Mouse (Mus musculus): Measurements from ENCODE around the gene Retsat. TPM values are rescaled to one million over a fixed set of nuclear protein-coding genes. Genes with fewer than 3 reads are reported as not detected.

Gene Retsat
- polyA plus RNA-seq, 2 experiments: 5.3 to 11.1 TPM

DNA sequence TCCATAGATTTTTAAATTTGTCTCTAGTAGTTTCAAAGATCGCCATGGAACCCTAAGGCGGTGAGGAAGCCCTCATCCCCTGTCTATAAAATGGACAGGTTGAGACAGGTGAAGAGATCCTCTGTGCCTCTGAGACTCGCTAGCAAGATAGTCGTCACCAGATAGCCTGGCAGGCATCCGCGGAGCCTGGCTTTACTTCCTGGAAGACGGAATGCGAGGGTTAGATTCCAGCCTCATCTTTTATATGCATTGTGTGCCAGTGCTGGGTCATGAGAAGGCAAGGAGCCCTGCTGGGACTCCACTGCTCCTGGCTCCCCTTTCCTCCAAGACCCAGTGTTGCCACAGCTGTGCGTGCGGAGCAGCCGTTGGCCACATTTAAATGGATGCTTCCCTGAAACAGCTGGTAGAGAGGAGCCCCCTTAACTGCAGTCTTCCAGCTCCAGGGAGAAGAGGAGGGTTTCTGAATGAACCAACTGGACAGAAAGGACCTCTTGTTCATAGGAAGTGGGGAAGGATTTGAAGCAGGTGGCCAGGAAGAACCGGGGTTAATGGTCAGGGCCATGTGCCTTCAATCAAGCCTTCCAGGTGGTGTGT is 49.8 kb downstream of the Retsat start:
- TF ChIP-seq EP300 (IDR thresholded peaks at IDR 0.05; ENCODE audit: low read depth): no peak
- no peak for TF ChIP-seq CTCF (IDR thresholded peaks at IDR 0.05; ENCODE audit: low read depth)
- no peaks in the 10 kb centered on the region for H3K9me3 ChIP-seq (ENCODE audit: control insufficient read depth, low read length)
- H3K4me3 ChIP-seq (ENCODE audit: insufficient read depth in 1 of 2, low read depth in 2 of 2, low read length in 2 of 2): no peak overlapping the region
- H3K27me3 ChIP-seq (ENCODE audit: control insufficient read depth, insufficient read depth, low read length): no peaks in the 10 kb centered on the region
- no peaks in the 10 kb centered on the region for H3K36me3 ChIP-seq (replicated peaks; ENCODE audit: control insufficient read depth, insufficient read depth, low read depth)
- no peak overlapping the region for H3K9ac ChIP-seq (replicated peaks)
- ATAC-seq (ENCODE audit: insufficient read depth): no peak
- no peaks in the 10 kb centered on the region for H3K4me1 ChIP-seq (replicated peaks; ENCODE audit: control insufficient read depth in 2 of 2, insufficient read depth in 2 of 2, low read length in 1 of 2)
- no peak overlapping the region for H3K27ac ChIP-seq
- no peak overlapping the region for H3K4me2 ChIP-seq (ENCODE audit: low read depth)
- no peak for DNase-seq (ENCODE audit: low read depth in 3 of 3, low spot score in 3 of 3)
- WGBS (ENCODE audit: insufficient replicate concordance): 64% methylated on average over 12 of the region's 12 CpGs

DNA sequence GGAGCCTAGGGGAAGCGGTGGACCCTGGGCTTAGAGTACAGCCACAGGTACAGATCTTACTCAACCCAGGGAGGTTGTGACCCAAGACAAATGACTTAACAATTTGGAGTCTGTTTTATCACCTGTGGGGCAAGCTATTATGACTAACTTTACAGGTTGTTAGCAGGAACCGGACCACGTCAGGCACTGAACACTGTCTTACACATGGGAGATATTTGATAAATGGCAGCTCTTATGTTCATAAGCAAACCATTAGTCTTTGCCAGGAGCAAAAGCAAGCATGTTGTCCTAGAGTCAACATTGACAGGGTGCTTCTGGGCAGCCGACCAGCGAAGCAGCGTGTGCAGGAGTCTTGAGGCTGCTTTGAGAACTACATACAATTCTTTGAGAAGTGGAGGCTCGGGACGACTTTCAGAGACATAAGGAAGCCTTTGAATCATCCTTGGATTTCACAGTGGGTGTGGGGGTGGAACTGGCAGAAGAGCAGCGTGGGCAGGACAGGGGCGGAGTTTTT is 52.1 kb downstream of the Retsat start:
- H3K4me1 ChIP-seq (replicated peaks; ENCODE audit: control insufficient read depth in 2 of 2, insufficient read depth in 2 of 2, low read length in 1 of 2): no peaks in the 10 kb centered on the region; a peak in 2 of 4 replicates
- H3K9ac ChIP-seq (replicated peaks): no peak overlapping the region
- no peak overlapping the region for H3K4me2 ChIP-seq (ENCODE audit: low read depth)
- no peak overlapping the region for H3K27ac ChIP-seq
- WGBS (ENCODE audit: insufficient replicate concordance): 72% methylated on average over 10 of the region's 10 CpGs
- no peaks in the 10 kb centered on the region for H3K36me3 ChIP-seq (replicated peaks; ENCODE audit: control insufficient read depth, insufficient read depth, low read depth)
- no peak for TF ChIP-seq EP300 (IDR thresholded peaks at IDR 0.05; ENCODE audit: low read depth)
- no peak for TF ChIP-seq CTCF (IDR thresholded peaks at IDR 0.05; ENCODE audit: low read depth)
- H3K27me3 ChIP-seq (ENCODE audit: control insufficient read depth, insufficient read depth, low read length): no peaks in the 10 kb centered on the region
- no peak for ATAC-seq (ENCODE audit: insufficient read depth)
- H3K9me3 ChIP-seq (ENCODE audit: control insufficient read depth, low read length): no peaks in the 10 kb centered on the region
- no peak for DNase-seq (ENCODE audit: low read depth in 3 of 3, low spot score in 3 of 3)
- H3K4me3 ChIP-seq (ENCODE audit: insufficient read depth in 1 of 2, low read depth in 2 of 2, low read length in 2 of 2): no peak overlapping the region

DNA sequence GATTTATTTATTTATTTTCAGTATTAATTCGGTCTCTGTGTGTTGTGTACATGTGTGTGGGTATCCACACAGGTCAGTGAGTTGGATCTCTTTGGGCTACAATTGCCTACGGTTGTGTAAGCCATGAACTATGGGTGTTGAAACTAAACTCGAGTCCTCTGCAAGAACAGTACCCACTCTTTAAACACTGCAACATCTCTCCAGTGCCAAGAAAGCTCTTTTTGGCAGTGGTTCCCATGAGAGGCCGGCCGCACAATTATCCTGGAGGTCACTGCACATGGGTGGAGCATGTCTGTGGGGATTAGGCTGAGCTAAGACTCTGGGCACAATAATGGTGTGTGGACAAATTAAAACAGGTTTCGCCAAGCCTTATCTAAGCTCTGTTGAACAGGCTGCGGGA is 55.1 kb downstream of the Retsat start:
- no peak overlapping the region for H3K27ac ChIP-seq
- DNase-seq (ENCODE audit: low read depth in 3 of 3, low spot score in 3 of 3): no peak
- ATAC-seq (ENCODE audit: insufficient read depth): no peak

DNA sequence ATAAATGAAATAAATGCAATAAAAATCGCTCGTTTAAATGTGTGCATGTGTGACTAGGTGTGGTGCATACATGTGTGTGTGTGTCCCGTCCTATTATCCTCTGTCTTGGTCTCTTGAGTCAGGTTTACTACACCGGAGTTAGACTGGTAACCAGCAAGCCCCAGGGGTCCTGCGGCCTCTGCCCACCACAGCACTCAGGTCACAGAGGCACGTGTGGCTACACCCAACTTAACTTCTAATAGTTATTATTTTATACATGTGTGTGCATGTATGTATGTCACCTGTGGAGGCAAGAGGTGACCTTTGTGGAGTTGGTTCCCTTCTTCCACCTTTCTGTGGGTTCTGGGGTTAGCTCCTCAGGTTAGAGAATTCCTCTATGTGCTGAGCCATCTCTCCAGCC is 56.1 kb downstream of the Retsat start:
- Histone ChIP-seq H3K4me2 (ENCODE audit: low read depth) (no peak overlapping the region), H3K9me3 (ENCODE audit: control insufficient read depth, low read length) (no peaks in the 10 kb centered on the region), H3K36me3 (replicated peaks; ENCODE audit: control insufficient read depth, insufficient read depth, low read depth) (no peaks in the 10 kb centered on the region), H3K4me3 (ENCODE audit: insufficient read depth in 1 of 2, low read depth in 2 of 2, low read length in 2 of 2) (no peak overlapping the region), H3K9ac (replicated peaks) (no peak overlapping the region), H3K27me3 (ENCODE audit: control insufficient read depth, insufficient read depth, low read length) (no peaks in the 10 kb centered on the region), H3K27ac (no peak overlapping the region), H3K4me1 (replicated peaks; ENCODE audit: control insufficient read depth in 2 of 2, insufficient read depth in 2 of 2, low read length in 1 of 2) (no peaks in the 10 kb centered on the region; a peak in 2 of 4 replicates)
- no peak for TF ChIP-seq CTCF (IDR thresholded peaks at IDR 0.05; ENCODE audit: low read depth)
- TF ChIP-seq EP300 (IDR thresholded peaks at IDR 0.05; ENCODE audit: low read depth): no peak
- DNase-seq (ENCODE audit: low read depth in 3 of 3, low spot score in 3 of 3) (no peak), ATAC-seq (ENCODE audit: insufficient read depth) (no peak)
- 72% methylated on average over 6 of the region's 6 CpGs for WGBS (ENCODE audit: insufficient replicate concordance)

More for the DNA sequence above, 55.1 kb downstream of the Retsat start:
- H3K4me1 ChIP-seq (replicated peaks; ENCODE audit: control insufficient read depth in 2 of 2, insufficient read depth in 2 of 2, low read length in 1 of 2): no peaks in the 10 kb centered on the region; a peak in 2 of 4 replicates
- H3K27me3 ChIP-seq (ENCODE audit: control insufficient read depth, insufficient read depth, low read length): no peaks in the 10 kb centered on the region
- H3K4me2 ChIP-seq (ENCODE audit: low read depth): no peak overlapping the region
- no peaks in the 10 kb centered on the region for H3K9me3 ChIP-seq (ENCODE audit: control insufficient read depth, low read length)
- no peaks in the 10 kb centered on the region for H3K36me3 ChIP-seq (replicated peaks; ENCODE audit: control insufficient read depth, insufficient read depth, low read depth)
- no peak for TF ChIP-seq CTCF (IDR thresholded peaks at IDR 0.05; ENCODE audit: low read depth)
- no peak overlapping the region for H3K9ac ChIP-seq (replicated peaks)
- 67% methylated on average over 7 of the region's 7 CpGs for WGBS (ENCODE audit: insufficient replicate concordance)
- H3K4me3 ChIP-seq (ENCODE audit: insufficient read depth in 1 of 2, low read depth in 2 of 2, low read length in 2 of 2): no peak overlapping the region

DNA sequence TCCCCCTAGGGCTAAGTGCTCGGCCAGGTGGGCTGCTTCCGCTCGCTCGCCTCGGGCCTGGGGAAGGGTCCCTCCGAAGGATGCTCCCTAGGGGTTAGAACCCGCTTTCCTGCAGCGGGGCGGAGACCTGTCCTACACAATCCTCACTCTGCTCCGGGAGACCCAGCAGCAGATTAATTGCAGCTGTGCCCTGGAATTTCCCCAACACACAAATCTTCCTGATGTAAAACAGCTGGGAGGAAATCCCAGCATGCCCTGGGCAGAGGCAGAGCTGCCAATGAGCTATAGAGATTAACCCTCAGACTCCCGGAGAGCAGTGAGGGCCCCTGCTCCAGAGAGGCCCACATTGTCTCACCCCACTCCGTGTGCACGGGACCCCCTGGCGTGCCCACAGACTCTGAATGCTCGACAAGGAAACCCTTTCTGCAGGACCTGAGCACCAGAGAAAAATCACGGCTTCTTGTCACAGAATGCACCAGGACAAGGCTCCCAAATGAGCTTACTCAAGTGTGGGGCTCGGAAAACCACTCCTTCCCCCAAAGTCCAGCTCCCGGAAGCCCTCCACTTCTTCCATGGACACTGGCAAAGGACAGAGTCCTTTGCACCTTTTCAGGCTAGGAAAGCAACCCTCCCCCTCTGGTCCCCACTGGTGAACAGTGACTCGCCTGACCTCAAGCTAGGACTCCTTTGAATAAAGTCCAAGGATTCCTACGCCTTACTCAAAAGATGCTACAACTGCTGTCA is 57.2 kb downstream of the Retsat start:
- H3K9me3 ChIP-seq (ENCODE audit: control insufficient read depth, low read length): no peaks in the 10 kb centered on the region
- no peak for ATAC-seq (ENCODE audit: insufficient read depth)
- 25% methylated on average over 20 of the region's 20 CpGs for WGBS (ENCODE audit: insufficient replicate concordance)
- DNase-seq (ENCODE audit: low read depth in 3 of 3, low spot score in 3 of 3): no peak
- no peak for TF ChIP-seq EP300 (IDR thresholded peaks at IDR 0.05; ENCODE audit: low read depth)
- no peak for TF ChIP-seq CTCF (IDR thresholded peaks at IDR 0.05; ENCODE audit: low read depth)
- H3K4me2 ChIP-seq (ENCODE audit: low read depth): no peak overlapping the region
- H3K4me1 ChIP-seq (replicated peaks; ENCODE audit: control insufficient read depth in 2 of 2, insufficient read depth in 2 of 2, low read length in 1 of 2): peaks cover 0 to 3% of the 10 kb centered on the region in 2 experiments; a peak in 2 of 4 replicates
- H3K27me3 ChIP-seq (ENCODE audit: control insufficient read depth, insufficient read depth, low read length): no peaks in the 10 kb centered on the region
- H3K27ac ChIP-seq: no peak overlapping the region
- H3K36me3 ChIP-seq (replicated peaks; ENCODE audit: control insufficient read depth, insufficient read depth, low read depth): no peaks in the 10 kb centered on the region
- no peak overlapping the region for H3K4me3 ChIP-seq (ENCODE audit: insufficient read depth in 1 of 2, low read depth in 2 of 2, low read length in 2 of 2)
- H3K9ac ChIP-seq (replicated peaks): no peak overlapping the region

Data from liver, embryonic 14.5 days (tissue).